Mouse (Mus musculus) megakaryocyte, adult 5-6 weeks (primary cell): ENCODE measurements at regions not wholly inside any gene's neighbourhood (a gene's known extent, or its start where the extent isn't known, plus 50 kb on each side); places are given as distances from the start of the nearest gene placed in this dataset.

ENCODE experiments used
- ATAC-seq: 2 replicates; pipeline ENCODE4 v1.8.0; 2016; ENCODE audit warnings: mild to moderate bottlenecking, inconsistent platforms; ENCODE audit not compliant: poor library complexity, severe bottlenecking

- ATAC-seq, result no peak
These were observed 144.3 kb upstream of the Csf3r start for GRCm38 (mm10) chr4:125880028-125880427.

- ATAC-seq, result no peak
These were observed 141.8 kb upstream of the Csf3r start for GRCm38 (mm10) chr4:125882531-125882930.

- ATAC-seq, result no peak
These were observed 133.8 kb upstream of the Csf3r start for GRCm38 (mm10) chr4:125890510-125890909.

GRCm38 (mm10) chr4:125893139-125893538, 131.2 kb upstream of the Csf3r start:
- no peak for ATAC-seq

GRCm38 (mm10) chr4:125897707-125898106, 126.6 kb upstream of the Csf3r start:
- ATAC-seq, result no peak

GRCm38 (mm10) chr4:125898631-125899348, 125.6 kb upstream of the Csf3r start:
- ATAC-seq, result no peak

GRCm38 (mm10) chr4:125901546-125902276, 122.6 kb upstream of the Csf3r start:
- no peak for ATAC-seq

GRCm38 (mm10) chr4:125906296-125906695, 118.1 kb upstream of the Csf3r start:
- ATAC-seq, result no peak

GRCm38 (mm10) chr4:125908901-125909300, 115.4 kb upstream of the Csf3r start:
- no peak for ATAC-seq

GRCm38 (mm10) chr4:125911541-125912270, 112.6 kb upstream of the Csf3r start:
- no peak for ATAC-seq

GRCm38 (mm10) chr4:125912444-125913049, 111.8 kb upstream of the Csf3r start:
- peak; percentile 64; the same call in 1 of the 2 replicates for ATAC-seq

GRCm38 (mm10) chr4:125915166-125915565, 109.2 kb upstream of the Csf3r start:
- no peak for ATAC-seq

GRCm38 (mm10) chr4:125917210-125917609, 107.1 kb upstream of the Csf3r start:
- no peak for ATAC-seq

- ATAC-seq, result no peak
These were observed 102.6 kb upstream of the Csf3r start for GRCm38 (mm10) chr4:125921550-125922316.

GRCm38 (mm10) chr4:125922317-125922878, 102.0 kb upstream of the Csf3r start:
- no peak for ATAC-seq

GRCm38 (mm10) chr4:125923225-125923624, 101.1 kb upstream of the Csf3r start:
- ATAC-seq, result no peak

- no peak for ATAC-seq
These were observed 96.2 kb upstream of the Csf3r start for GRCm38 (mm10) chr4:125928196-125928595.

GRCm38 (mm10) chr4:125929122-125929772, 95.1 kb upstream of the Csf3r start:
- ATAC-seq, result no peak

- no peak for ATAC-seq
These were observed 93.6 kb upstream of the Csf3r start for GRCm38 (mm10) chr4:125930764-125931163.

GRCm38 (mm10) chr4:125931321-125931720, 93.0 kb upstream of the Csf3r start:
- no peak for ATAC-seq
